Mouse (Mus musculus): ENCODE data around the gene Srrd. TPM values are rescaled to one million over a fixed set of nuclear protein-coding genes. Genes with fewer than 3 reads are reported as not detected.
"Not testable (repeated sequence)": the region's sequence is repeated elsewhere in the genome, so short reads cannot be mapped to it uniquely, and the experiment has no call there.

The Srrd gene
- total and polyA plus RNA-seq, 3 experiments, result 36.5 to 49.3 TPM; not detected in 1

DNA sequence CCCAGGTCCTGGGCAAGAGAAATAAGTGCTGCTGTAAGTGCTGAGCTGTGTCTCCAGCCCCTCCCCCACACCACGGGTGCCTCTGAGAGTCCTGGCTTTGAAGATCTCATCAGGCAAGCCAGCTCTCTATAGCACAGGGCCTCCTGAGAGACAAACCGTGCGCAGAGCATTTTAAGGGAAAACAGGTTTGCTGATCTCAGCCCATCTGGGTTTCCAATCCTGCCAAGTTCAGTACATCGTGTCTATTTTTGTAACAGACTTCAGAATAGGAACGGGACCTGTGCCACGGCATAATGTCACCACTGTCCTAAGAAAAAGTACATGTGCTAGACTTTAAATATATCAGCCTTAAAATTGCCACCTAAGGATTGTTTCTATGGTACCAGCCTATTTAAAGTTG lies 21.9 kb downstream of the Srrd start:
- H3K36me3 ChIP-seq (ENCODE audit: control insufficient read depth in 1 of 2, insufficient read depth in 2 of 2, low read length in 2 of 2), result peaks cover 0 to 9% of the 10 kb centered on the region in 2 experiments; a peak in 2 of 4 replicates
- H3K27me3 ChIP-seq (ENCODE audit: control insufficient read depth in 1 of 2, insufficient read depth in 2 of 2, low read length in 2 of 2), result no peaks in the 10 kb centered on the region
- TF ChIP-seq CTCF (IDR thresholded peaks at IDR 0.05 in 2 of 3, conservative IDR thresholded peaks at IDR 0.05 in 1 of 3; ENCODE audit: control insufficient read depth in 1 of 3, insufficient read depth in 1 of 3, low read depth in 2 of 3, low read length in 3 of 3, poor library complexity in 1 of 3, severe bottlenecking in 1 of 3) (no peak), ETS1 (IDR thresholded peaks at IDR 0.05; ENCODE audit: low read depth, low read length) (no peak), MAZ (IDR thresholded peaks at IDR 0.05; ENCODE audit: low read depth, low read length) (no peak), POLR2A (IDR thresholded peaks at IDR 0.05; ENCODE audit: control insufficient read depth in 1 of 2, insufficient read depth in 1 of 2, low read depth in 1 of 2, low read length in 2 of 2, poor library complexity in 1 of 2) (no peak)
- no peak overlapping the region for H3K27ac ChIP-seq (ENCODE audit: control insufficient read depth, low read depth, low read length)
- H3K4me3 ChIP-seq (ENCODE audit: control insufficient read depth in 1 of 2, insufficient read depth in 1 of 2, low read depth in 2 of 2, low read length in 2 of 2), result no peak overlapping the region
- no peak for DNase-seq (ENCODE audit: low read depth, low spot score)
- H3K9ac ChIP-seq (ENCODE audit: control insufficient read depth, low read depth, low read length, poor library complexity, severe bottlenecking), result no peak overlapping the region
- H3K9me3 ChIP-seq (replicated peaks; ENCODE audit: insufficient read depth, low read length), result no peaks in the 10 kb centered on the region
- H3K4me1 ChIP-seq (ENCODE audit: control insufficient read depth in 1 of 2, insufficient read depth in 2 of 2, low read length in 2 of 2), result peaks cover 0 to 12% of the 10 kb centered on the region in 2 experiments; a peak in 2 of 4 replicates
- peaks cover 1% of the 10 kb centered on the region; the same call in 1 of the 2 replicates for H3K79me2 ChIP-seq (ENCODE audit: control insufficient read depth, insufficient read depth, low read length, poor library complexity)

DNA sequence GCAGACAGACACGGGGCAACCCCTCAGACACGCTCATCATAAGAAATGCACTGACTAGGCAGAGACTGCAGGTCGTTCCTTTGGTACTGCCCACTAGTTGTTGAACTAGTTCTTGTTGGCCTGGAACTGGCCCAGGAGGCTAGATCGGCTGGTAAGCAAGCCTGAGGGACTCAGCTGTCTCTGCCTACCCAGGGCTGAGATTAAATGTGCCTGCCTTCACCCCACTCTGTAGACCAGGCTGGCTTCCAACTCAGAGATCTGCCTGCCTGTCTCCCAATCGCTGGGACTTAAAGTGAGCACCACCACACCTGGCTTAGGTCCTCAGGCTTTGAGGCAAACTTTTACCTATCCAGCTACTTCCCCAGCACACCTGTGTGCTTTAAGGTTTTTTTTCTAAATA lies 22.5 kb downstream of the Srrd start:
- H3K36me3 ChIP-seq (ENCODE audit: control insufficient read depth in 1 of 2, insufficient read depth in 2 of 2, low read length in 2 of 2), result peaks cover 0 to 8% of the 10 kb centered on the region in 2 experiments; a peak in 2 of 4 replicates
- TF ChIP-seq BHLHE40 (IDR thresholded peaks at IDR 0.05; ENCODE audit: borderline replicate concordance, low read depth, low read length), result no peak
- no peak for TF ChIP-seq CHD1 (IDR thresholded peaks at IDR 0.05; ENCODE audit: low read depth, low read length)

DNA sequence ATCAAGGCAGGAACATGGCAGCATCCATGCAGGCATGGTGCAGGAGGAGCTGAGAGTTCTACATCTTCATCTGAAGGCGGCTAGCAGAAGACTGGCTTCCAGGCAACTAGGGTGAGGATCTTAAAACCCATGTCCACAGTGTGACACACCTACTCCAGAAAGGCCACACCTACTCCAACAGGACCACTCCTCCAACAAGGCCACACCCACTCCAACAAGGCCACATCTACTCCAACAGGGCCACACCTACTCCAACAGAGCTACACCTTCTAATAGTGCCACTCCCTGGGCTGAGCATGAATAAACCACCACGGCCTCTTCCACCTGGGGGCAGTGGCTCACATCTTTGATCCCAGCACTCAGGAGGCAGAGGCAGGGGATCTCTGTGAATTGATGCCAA lies 23.5 kb downstream of the Srrd start:
- not testable (repeated sequence) for H3K79me2 ChIP-seq (ENCODE audit: control insufficient read depth, insufficient read depth, low read length, poor library complexity); H3K27me3 ChIP-seq (ENCODE audit: control insufficient read depth in 1 of 2, insufficient read depth in 2 of 2, low read length in 2 of 2); H3K4me3 ChIP-seq (ENCODE audit: control insufficient read depth in 1 of 2, insufficient read depth in 1 of 2, low read depth in 2 of 2, low read length in 2 of 2); H3K4me1 ChIP-seq (ENCODE audit: control insufficient read depth in 1 of 2, insufficient read depth in 2 of 2, low read length in 2 of 2); H3K27ac ChIP-seq (ENCODE audit: control insufficient read depth, low read depth, low read length); H3K36me3 ChIP-seq (ENCODE audit: control insufficient read depth in 1 of 2, insufficient read depth in 2 of 2, low read length in 2 of 2); H3K9ac ChIP-seq (ENCODE audit: control insufficient read depth, low read depth, low read length, poor library complexity, severe bottlenecking); H3K9me3 ChIP-seq (replicated peaks; ENCODE audit: insufficient read depth, low read length)
- peak; percentile 81 for DNase-seq (ENCODE audit: low read depth, low spot score)
- peak in 1 of 3 experiments; percentile 13; a peak in 1 of 6 replicates for TF ChIP-seq CTCF (IDR thresholded peaks at IDR 0.05 in 2 of 3, conservative IDR thresholded peaks at IDR 0.05 in 1 of 3; ENCODE audit: control insufficient read depth in 1 of 3, insufficient read depth in 1 of 3, low read depth in 2 of 3, low read length in 3 of 3, poor library complexity in 1 of 3, severe bottlenecking in 1 of 3)

More for the DNA sequence above, 22.5 kb downstream of the Srrd start:
- Histone ChIP-seq H3K79me2 (ENCODE audit: control insufficient read depth, insufficient read depth, low read length, poor library complexity) (no peaks in the 10 kb centered on the region), H3K9me3 (replicated peaks; ENCODE audit: insufficient read depth, low read length) (no peaks in the 10 kb centered on the region), H3K27ac (ENCODE audit: control insufficient read depth, low read depth, low read length) (no peak overlapping the region), H3K9ac (ENCODE audit: control insufficient read depth, low read depth, low read length, poor library complexity, severe bottlenecking) (no peak overlapping the region), H3K27me3 (ENCODE audit: control insufficient read depth in 1 of 2, insufficient read depth in 2 of 2, low read length in 2 of 2) (no peaks in the 10 kb centered on the region), H3K4me1 (ENCODE audit: control insufficient read depth in 1 of 2, insufficient read depth in 2 of 2, low read length in 2 of 2) (peaks cover 0 to 8% of the 10 kb centered on the region in 2 experiments; a peak in 2 of 4 replicates), H3K4me3 (ENCODE audit: control insufficient read depth in 1 of 2, insufficient read depth in 1 of 2, low read depth in 2 of 2, low read length in 2 of 2) (no peak overlapping the region)
- DNase-seq (ENCODE audit: low read depth, low spot score), result no peak

DNA sequence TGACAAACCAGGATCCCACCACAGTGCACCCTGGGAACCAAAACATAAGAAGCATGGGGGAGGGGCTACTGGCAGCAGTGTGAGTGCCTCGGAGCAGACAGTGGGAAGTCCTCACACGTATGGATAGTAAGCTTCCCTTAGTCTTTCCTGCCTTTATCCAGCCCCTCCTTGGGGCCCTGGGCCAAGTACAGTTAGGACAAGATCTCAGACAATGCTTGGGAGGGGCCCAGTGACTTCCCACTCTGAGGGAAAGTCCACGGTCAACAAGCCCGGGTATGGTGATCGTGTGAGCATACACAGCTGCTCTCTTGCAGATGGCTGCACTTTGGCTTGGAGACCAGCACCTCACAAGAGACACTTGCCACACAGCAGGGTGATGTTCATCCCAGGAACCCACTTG lies 25.5 kb downstream of the Srrd start:
- H3K27ac ChIP-seq (ENCODE audit: control insufficient read depth, low read depth, low read length), result no peak overlapping the region
- no peak overlapping the region for H3K4me3 ChIP-seq (ENCODE audit: control insufficient read depth in 1 of 2, insufficient read depth in 1 of 2, low read depth in 2 of 2, low read length in 2 of 2)
- no peaks in the 10 kb centered on the region for H3K4me1 ChIP-seq (ENCODE audit: control insufficient read depth in 1 of 2, insufficient read depth in 2 of 2, low read length in 2 of 2)
- H3K9ac ChIP-seq (ENCODE audit: control insufficient read depth, low read depth, low read length, poor library complexity, severe bottlenecking), result no peak overlapping the region
- no peaks in the 10 kb centered on the region for H3K36me3 ChIP-seq (ENCODE audit: control insufficient read depth in 1 of 2, insufficient read depth in 2 of 2, low read length in 2 of 2)
- H3K27me3 ChIP-seq (ENCODE audit: control insufficient read depth in 1 of 2, insufficient read depth in 2 of 2, low read length in 2 of 2), result no peaks in the 10 kb centered on the region
- DNase-seq (ENCODE audit: low read depth, low spot score), result no peak
- H3K79me2 ChIP-seq (ENCODE audit: control insufficient read depth, insufficient read depth, low read length, poor library complexity), result no peaks in the 10 kb centered on the region
- no peak for TF ChIP-seq TCF12 (IDR thresholded peaks at IDR 0.05; ENCODE audit: low read depth, low read length)
- no peak for TF ChIP-seq RCOR1 (IDR thresholded peaks at IDR 0.05; ENCODE audit: low read depth, low read length)
- TF ChIP-seq SMC3 (IDR thresholded peaks at IDR 0.05; ENCODE audit: low read depth, low read length), result no peak
- no peak for TF ChIP-seq MAX (IDR thresholded peaks at IDR 0.05; ENCODE audit: low read length)
- H3K9me3 ChIP-seq (replicated peaks; ENCODE audit: insufficient read depth, low read length), result no peaks in the 10 kb centered on the region

Measured in MEL (cell line).